Mouse (Mus musculus) liver, postnatal 0 days (tissue): ENCODE results near the gene Tspan15. TPM values are rescaled to one million over a fixed set of nuclear protein-coding genes. Genes with fewer than 3 reads are reported as not detected.

ENCODE experiments used
- ATAC-seq: fragments of 200-750 bp; cut with Nextera tagmentation; 2 replicates; pipeline ENCODE4 v1.8.0; 2017; ENCODE audit warnings: mild to moderate bottlenecking, moderate library complexity
- DNase-seq: peaks from one replicate; pipeline ENCODE4 v3.0.0-alpha.2; 2016
- H3K27ac ChIP-seq: fragments of 300-500 bp; sonication (generic); 2 replicates; pipeline ENCODE4 v1.5.1; 2014; ENCODE audit warnings: antibody characterized with exemption, moderate library complexity, mild to moderate bottlenecking, low read depth
- H3K27me3 ChIP-seq: fragments of 300-500 bp; sonication (generic); 2 replicates; pipeline ENCODE4 v1.6.1; 2014; ENCODE audit warnings: low read length, control low read depth, mixed read lengths; ENCODE audit not compliant: insufficient read depth
- H3K36me3 ChIP-seq: fragments of 300-500 bp; sonication (generic); replicated peaks from 2 replicates; pipeline ENCODE4 v1.6.1; 2014; ENCODE audit warnings: mild to moderate bottlenecking, control low read depth, low read length, moderate library complexity, mixed read lengths; ENCODE audit not compliant: insufficient read depth
- H3K4me1 ChIP-seq: fragments of 300-500 bp; sonication (generic); 2 replicates; pipeline ENCODE4 v1.6.1; 2014; ENCODE audit warnings: antibody characterized with exemption, mild to moderate bottlenecking, control low read depth; ENCODE audit not compliant: insufficient read depth
- H3K4me2 ChIP-seq: fragments of 300-500 bp; sonication (generic); 2 replicates; pipeline ENCODE4 v1.6.1; 2014; ENCODE audit warnings: low read depth, mild to moderate bottlenecking, low read length, moderate library complexity, mixed read lengths
- H3K4me3 ChIP-seq: fragments of 300-500 bp; sonication (generic); 2 replicates; pipeline ENCODE4 v1.5.1; 2014; ENCODE audit warnings: low read depth, low read length
- H3K9ac ChIP-seq: fragments of 300-500 bp; sonication (generic); replicated peaks from 2 replicates; pipeline ENCODE4 v1.6.1; 2014; ENCODE audit warnings: mild to moderate bottlenecking, moderate library complexity
- H3K9me3 ChIP-seq: fragments of 300-500 bp; sonication (generic); 2 replicates; pipeline ENCODE4 v1.6.1; 2016; ENCODE audit warnings: mild to moderate bottlenecking, control low read depth, low read length, mixed read lengths
- CTCF ChIP-seq: sonication (generic); IDR thresholded peaks from 2 replicates; pipeline ENCODE4 v1.5.1; 2016; ENCODE audit warnings: antibody characterized with exemption, low read depth
- EP300 ChIP-seq: IDR thresholded peaks from 2 replicates; pipeline ENCODE4 v1.6.1; 2016; ENCODE audit warnings: antibody characterized with exemption, low read depth, mild to moderate bottlenecking
- WGBS: fragments of 180-500 bp; shearing (Covaris S2); extraction: QIAGEN DNeasy Blood & Tissue Kit; methylation state at CpG from one replicate; pipeline ENCODE4 v1.1.7; 2014; ENCODE audit not compliant: insufficient replicate concordance; 5-methylcytosine and 5-hydroxymethylcytosine counted together
- polyA plus RNA-seq: library from polyadenylated mRNA; unstranded; fragments of >200 nt; fragmentation: Nextera tagmentation; extraction: Ambion mirVana; gene quantifications from 2 replicates; pipeline ENCODE4 v1.2.1, GENCODE M21; 2015

Gene Tspan15
- polyA plus RNA-seq, 1 experiment from 2014 or later = 13.0 TPM

- no peak for DNase-seq
- no peaks in the 10 kb centered on the region; the same call in 1 of the 2 replicates for H3K27me3 ChIP-seq
- no peak overlapping the region for H3K4me3 ChIP-seq
- no peak overlapping the region for H3K9ac ChIP-seq
- no peak for ATAC-seq
- H3K9me3 ChIP-seq = no peaks in the 10 kb centered on the region
- WGBS = 62% methylated on average over 3 of the region's 3 CpGs
- H3K4me2 ChIP-seq = no peak overlapping the region
- no peak overlapping the region for H3K27ac ChIP-seq
- TF ChIP-seq CTCF (no peak), EP300 (no peak)
- no peaks in the 10 kb centered on the region for H3K4me1 ChIP-seq
- no peaks in the 10 kb centered on the region for H3K36me3 ChIP-seq
These were observed 16.1 kb upstream of the Tspan15 start for GRCm38 (mm10) chr10:62247156-62247555.

- no peak for ATAC-seq
- no peak for TF ChIP-seq EP300
- TF ChIP-seq CTCF = no peak
These were observed 13.0 kb upstream of the Tspan15 start for GRCm38 (mm10) chr10:62244067-62244466.

GRCm38 (mm10) chr10:62242896-62243295 lies 11.8 kb upstream of the Tspan15 start:
- Histone ChIP-seq H3K4me3 (no peak overlapping the region), H3K27ac (no peak overlapping the region), H3K27me3 (peaks cover 3% of the 10 kb centered on the region; the same call in 1 of the 2 replicates), H3K9ac (no peak overlapping the region), H3K36me3 (no peaks in the 10 kb centered on the region), H3K4me2 (no peak overlapping the region), H3K9me3 (no peaks in the 10 kb centered on the region), H3K4me1 (no peaks in the 10 kb centered on the region)
- TF ChIP-seq CTCF = peak; percentile 79
- no peak for TF ChIP-seq EP300
- DNase-seq = peak; percentile 31
- WGBS = 47% methylated on average over 13 of the region's 13 CpGs
- ATAC-seq = peak; percentile 50; the same call in 1 of the 2 replicates

More at GRCm38 (mm10) chr10:62244067-62244466, 13.0 kb upstream of the Tspan15 start:
- no peak overlapping the region for H3K4me3 ChIP-seq
- H3K9me3 ChIP-seq = no peaks in the 10 kb centered on the region
- H3K4me2 ChIP-seq = no peak overlapping the region
- H3K9ac ChIP-seq = no peak overlapping the region
- H3K27me3 ChIP-seq = peaks cover 3% of the 10 kb centered on the region; the same call in 1 of the 2 replicates
- no peaks in the 10 kb centered on the region for H3K36me3 ChIP-seq
- no peaks in the 10 kb centered on the region for H3K4me1 ChIP-seq
- no peak for DNase-seq
- no peak overlapping the region for H3K27ac ChIP-seq
- 83% methylated on average over 9 of the region's 9 CpGs for WGBS

DNA sequence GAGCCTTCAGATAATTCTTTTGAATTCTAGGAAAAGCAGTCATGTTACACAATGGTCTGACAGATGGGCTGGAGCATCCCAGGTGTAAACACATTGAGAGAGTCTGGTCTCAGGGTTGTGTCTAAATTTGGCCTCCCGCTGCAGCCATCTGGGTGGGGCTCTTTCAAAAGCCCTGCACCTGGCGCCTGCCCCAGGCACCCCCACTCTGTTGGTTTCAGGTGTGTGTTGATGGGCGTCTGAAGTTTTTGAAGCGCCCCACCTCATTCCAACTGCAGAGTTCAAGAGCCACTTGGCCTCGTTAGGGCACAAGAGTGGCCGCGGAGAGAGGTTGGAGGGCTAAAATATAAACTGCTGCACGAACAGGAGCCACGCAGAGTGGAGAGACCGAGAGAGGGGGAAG lies 11.3 kb upstream of the Tspan15 start:
- no peak for TF ChIP-seq EP300
- TF ChIP-seq CTCF = no peak
- Histone ChIP-seq H3K9me3 (no peaks in the 10 kb centered on the region), H3K36me3 (no peaks in the 10 kb centered on the region), H3K4me2 (no peak overlapping the region), H3K4me1 (no peaks in the 10 kb centered on the region), H3K9ac (no peak overlapping the region), H3K27me3 (peaks cover 3% of the 10 kb centered on the region; the same call in 1 of the 2 replicates), H3K27ac (no peak overlapping the region), H3K4me3 (no peak overlapping the region)
- 78% methylated on average over 10 of the region's 10 CpGs for WGBS
- ATAC-seq (no peak), DNase-seq (no peak)

- DNase-seq (no peak), ATAC-seq (no peak)
- no peaks in the 10 kb centered on the region for H3K36me3 ChIP-seq
- H3K27ac ChIP-seq = no peak overlapping the region
- TF ChIP-seq CTCF = no peak
- TF ChIP-seq EP300 = no peak
- H3K9ac ChIP-seq = no peak overlapping the region
- H3K4me2 ChIP-seq = no peak overlapping the region
- no peak overlapping the region for H3K4me3 ChIP-seq
- H3K9me3 ChIP-seq = no peaks in the 10 kb centered on the region
- 61% methylated on average over 6 of the region's 6 CpGs for WGBS
- H3K27me3 ChIP-seq = 0 out of 2 replicates have a peak, but pooled peaks cover 3% of the 10 kb centered on the region
- H3K4me1 ChIP-seq = no peaks in the 10 kb centered on the region
These were observed 8.2 kb upstream of the Tspan15 start for GRCm38 (mm10) chr10:62239270-62239669.

GRCm38 (mm10) chr10:62238688-62239087 lies 7.6 kb upstream of the Tspan15 start:
- Histone ChIP-seq H3K4me1 (no peaks in the 10 kb centered on the region), H3K27ac (no peak overlapping the region), H3K9me3 (no peaks in the 10 kb centered on the region), H3K4me3 (no peak overlapping the region), H3K36me3 (no peaks in the 10 kb centered on the region), H3K4me2 (no peak overlapping the region), H3K9ac (no peak overlapping the region), H3K27me3 (0 out of 2 replicates have a peak, but pooled peaks cover 3% of the 10 kb centered on the region)
- ATAC-seq (no peak), DNase-seq (no peak)
- WGBS = 71% methylated on average over 3 of the region's 3 CpGs
- TF ChIP-seq EP300 (no peak), CTCF (no peak)
